Mouse (Mus musculus): ENCODE measurements around the gene Nrp2.

GRCm38 (mm10) chr1:62831725-62832455, 128.8 kb downstream of the Nrp2 start:
- TF ChIP-seq CHD2 (IDR thresholded peaks at IDR 0.05; ENCODE audit: low read length): no peak
- no peak for TF ChIP-seq CTCF (IDR thresholded peaks at IDR 0.05 in 2 of 3, conservative IDR thresholded peaks at IDR 0.05 in 1 of 3; ENCODE audit: control insufficient read depth in 1 of 3, insufficient read depth in 1 of 3, low read depth in 2 of 3, low read length in 3 of 3, poor library complexity in 1 of 3, severe bottlenecking in 1 of 3)
- no peak for TF ChIP-seq POLR2A (IDR thresholded peaks at IDR 0.05; ENCODE audit: control insufficient read depth in 1 of 2, insufficient read depth in 1 of 2, low read depth in 1 of 2, low read length in 2 of 2, poor library complexity in 1 of 2)
- TF ChIP-seq RCOR1 (IDR thresholded peaks at IDR 0.05; ENCODE audit: low read depth, low read length): no peak
- no peak for TF ChIP-seq ZC3H11A (IDR thresholded peaks at IDR 0.05; ENCODE audit: low read depth, low read length)
- TF ChIP-seq UBTF (IDR thresholded peaks at IDR 0.05; ENCODE audit: borderline replicate concordance, insufficient read depth, low read depth, low read length): no peak
- no peak for TF ChIP-seq USF1 (IDR thresholded peaks at IDR 0.05; ENCODE audit: low read depth, low read length)
- no peak for TF ChIP-seq GATA1 (IDR thresholded peaks at IDR 0.05; ENCODE audit: low read depth, low read length)
- no peak for TF ChIP-seq HCFC1 (IDR thresholded peaks at IDR 0.05; ENCODE audit: low read depth, low read length)
